12 mouse cellular contexts compared by ENCODE assay signal in genomic region chr16:90025526-90026172, GRCm38 (mm10).
"Had no signal": no experiment of that assay in that cellular context is flagged by ENCODE, and none has a peak within 500 bp of the region (broad histone marks: within the 10 kb centered on the region; RNA-seq: fewer than 3 reads in every experiment).

No protein-coding gene starts in this region.

- DNase-seq: kidney, postnatal 14 days; kidney, postnatal 4 days; layer of hippocampus, adult 9-11 months; left cerebral cortex, postnatal 4 days; liver; lung, adult 18-20 months; lung, postnatal 10 days; lung, postnatal 36 days; retina, postnatal 1 day; right cerebral cortex, postnatal 25 days; spleen, adult 18-20 months; thymus, postnatal 36 days had no signal
